Mouse (Mus musculus) left cerebral cortex, postnatal 36 days (tissue): Measurements from ENCODE around the gene Slc9a3. TPM values are rescaled to one million over a fixed set of nuclear protein-coding genes. Genes with fewer than 3 reads are reported as not detected.
A peak's percentile ranks its signal among the peaks of the same experiment; 100 is the strongest.

Source experiments
- DNase-seq, 2 experiments: peaks; one replicate each; pipeline ENCODE4 v3.0.0; 2021 to 2022; ENCODE audit warnings: low spot score in 2 of 2, mixed read lengths in 1 of 2
- intact Hi-C: fragments of 180-260 bp; cut with DNase I; formaldehyde crosslinking; loops from one replicate; pipeline ENCODE4 v1.15.1; 2025
- total RNA-seq, 2 experiments: library from RNA; stranded (reverse); gene quantifications; 2 replicates each; pipeline ENCODE4 v1.2.3; 2021

Slc9a3 gene
- total RNA-seq, 2 experiments from 2014 or later = 1.4 to 2.4 TPM

DNA sequence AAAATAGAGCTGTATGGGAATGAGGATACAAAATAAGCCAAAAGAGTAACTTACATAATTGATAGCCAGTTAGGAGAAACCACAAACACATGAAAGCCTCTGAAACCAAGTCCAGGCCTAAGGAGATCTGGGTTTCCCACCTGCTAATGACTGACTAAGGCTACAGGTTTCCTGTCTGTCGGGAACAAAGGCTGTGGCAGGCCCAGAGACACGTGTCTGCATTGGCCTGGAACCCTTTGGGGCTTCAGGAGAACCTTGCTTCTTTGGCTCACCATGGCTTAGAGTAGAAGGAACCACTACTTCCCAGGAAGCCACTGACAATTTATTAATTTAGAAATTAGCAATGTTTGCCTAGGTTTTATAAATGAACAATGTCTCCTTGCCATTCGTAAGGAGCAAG, 22.0 kb downstream of the Slc9a3 start:
- intact Hi-C loops = no loop called here
- no peak for DNase-seq

DNA sequence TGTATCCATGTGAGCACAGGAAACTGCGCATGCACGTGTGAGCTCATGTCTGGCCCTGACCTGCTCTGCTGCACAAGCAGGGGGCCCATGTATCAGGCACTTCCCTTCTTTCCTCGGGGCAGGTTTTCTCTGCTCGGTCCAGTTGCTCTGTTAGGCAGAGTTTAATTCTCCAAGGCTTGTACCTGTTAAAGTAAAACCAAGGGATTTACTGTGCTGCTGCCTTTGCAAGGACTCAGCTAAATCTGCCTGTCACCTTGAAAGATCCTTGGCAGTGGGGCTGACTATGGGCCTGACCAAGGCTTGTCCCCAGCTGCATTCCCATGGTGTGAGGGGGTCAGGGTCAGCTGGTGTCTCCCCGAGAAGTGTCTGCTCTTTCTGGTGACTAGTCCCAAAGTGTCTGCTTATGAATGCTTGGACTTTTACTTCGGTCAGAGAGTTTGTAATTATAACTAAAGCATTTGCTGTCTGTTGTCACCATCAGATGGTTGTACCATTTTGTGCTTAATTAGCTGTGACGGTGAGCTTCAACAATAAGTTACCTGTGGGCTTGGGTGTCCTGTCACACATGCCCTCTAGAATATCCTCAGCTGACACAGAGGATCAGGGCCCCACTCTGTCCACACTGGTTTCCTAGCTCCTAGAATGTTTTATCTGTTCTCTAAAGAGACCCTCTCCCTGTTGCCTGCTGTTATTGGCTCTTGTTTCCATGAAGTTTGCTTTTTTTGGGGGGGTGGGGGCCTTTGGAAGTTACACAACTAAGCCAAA, 23.0 kb downstream of the Slc9a3 start:
- intact Hi-C loops = no loop called here
- no peak for DNase-seq

DNA sequence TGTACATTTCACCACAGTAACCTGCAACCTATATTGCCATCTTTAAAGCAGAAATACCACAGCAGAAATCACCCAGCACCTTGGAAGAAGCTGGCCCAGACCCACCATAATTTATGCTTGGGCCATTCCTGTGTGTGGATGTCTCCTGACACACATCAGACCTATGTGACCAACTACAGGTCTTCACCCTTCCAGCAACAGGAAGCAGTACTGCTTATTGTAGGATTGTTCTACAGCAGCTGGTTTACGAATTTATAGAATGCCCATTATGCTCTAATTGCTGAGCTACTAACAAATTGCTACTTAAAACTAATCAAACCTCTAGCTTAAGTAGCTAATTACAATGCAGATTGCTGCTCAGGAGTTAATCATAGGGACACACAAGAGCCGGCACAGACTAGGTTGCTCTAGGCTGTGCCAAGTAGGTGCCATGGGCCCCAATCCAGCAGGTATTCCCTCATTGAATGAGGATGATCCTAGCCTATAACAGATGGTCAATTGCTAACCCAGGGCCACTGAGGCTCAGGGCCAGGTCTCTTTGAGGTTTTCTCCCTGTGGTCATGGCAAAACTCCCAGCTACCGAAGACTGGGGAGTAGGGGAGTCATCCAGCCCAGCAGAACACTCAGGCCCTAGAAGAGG, 24.8 kb downstream of the Slc9a3 start:
- no peak for DNase-seq
- intact Hi-C loops = no loop called here

DNA sequence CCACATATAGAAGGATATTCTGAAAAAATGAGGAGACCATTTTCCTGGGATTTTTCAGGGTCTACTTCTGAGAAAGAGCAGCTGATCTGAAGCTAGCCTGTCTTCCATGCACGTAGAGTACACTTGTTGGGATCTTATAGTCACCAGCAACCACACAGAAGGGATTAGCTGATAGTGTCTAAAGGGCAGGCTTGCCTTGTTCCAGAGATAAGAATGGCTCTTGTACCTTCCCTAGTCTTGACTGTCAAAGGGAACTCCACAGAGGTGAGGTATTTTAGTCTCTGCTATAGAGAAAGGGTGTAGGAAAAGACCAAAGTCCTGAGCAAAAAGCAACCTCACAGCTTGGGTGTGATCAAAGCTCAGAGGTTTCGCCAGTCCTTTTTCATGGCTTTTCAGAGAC, 26.1 kb downstream of the Slc9a3 start:
- intact Hi-C loops = no loop called here
- no peak for DNase-seq

DNA sequence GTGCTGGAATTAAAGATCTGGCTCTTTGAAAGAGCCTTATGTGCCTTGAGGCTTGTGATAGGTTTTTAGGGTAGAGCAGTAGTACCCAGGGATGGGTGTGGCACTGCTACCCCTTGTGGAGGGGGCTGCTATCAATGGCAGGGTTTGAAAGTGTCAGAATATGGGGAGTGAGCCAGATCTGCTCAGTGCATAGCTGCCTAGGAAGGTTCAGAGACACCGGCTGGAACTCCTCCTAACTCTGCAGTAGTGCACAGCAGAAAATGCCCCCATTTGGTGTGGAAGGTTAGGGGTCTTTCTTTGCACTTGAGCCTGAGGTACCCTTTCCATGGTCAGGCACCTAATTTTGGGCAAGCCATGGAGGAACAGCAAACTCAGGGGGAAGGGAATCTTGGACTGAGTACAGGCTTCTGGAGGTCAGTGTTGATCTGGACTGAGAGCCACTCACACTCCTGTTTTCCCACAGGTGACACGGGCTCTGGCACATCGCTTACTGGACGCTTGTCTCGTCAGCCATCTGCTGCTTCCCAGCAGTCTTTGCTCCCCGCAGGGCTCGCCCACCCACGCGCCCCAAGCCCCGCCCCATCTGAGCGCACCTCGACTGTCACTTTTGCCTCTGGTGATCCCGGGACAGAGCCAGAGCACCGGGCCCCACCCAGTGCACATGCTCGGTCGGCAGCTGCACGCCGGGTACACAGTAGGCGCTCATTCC, 45.2 kb downstream of the Slc9a3 start:
- intact Hi-C loops = no loop called here
- DNase-seq = peak; percentile 28 to 29

DNA sequence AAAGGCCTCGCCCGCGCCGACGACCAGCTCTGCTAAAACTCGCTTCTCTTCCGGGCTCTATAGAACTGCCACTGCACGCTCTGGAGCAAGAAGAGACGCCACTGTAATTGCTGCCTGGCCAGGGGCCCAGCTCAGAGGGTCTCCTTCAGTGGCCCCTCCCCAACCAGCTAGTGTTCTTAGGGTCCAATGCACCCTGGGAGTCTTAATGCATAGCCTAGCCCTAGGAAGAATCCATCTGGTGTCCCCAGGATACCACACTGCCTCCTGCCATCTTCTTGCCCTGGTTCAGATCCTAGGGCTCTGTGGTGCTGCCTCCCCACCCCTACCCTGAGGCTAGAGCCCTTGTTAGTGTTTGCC, 45.8 kb downstream of the Slc9a3 start:
- no peak for DNase-seq
- intact Hi-C loops = no loop called here

DNA sequence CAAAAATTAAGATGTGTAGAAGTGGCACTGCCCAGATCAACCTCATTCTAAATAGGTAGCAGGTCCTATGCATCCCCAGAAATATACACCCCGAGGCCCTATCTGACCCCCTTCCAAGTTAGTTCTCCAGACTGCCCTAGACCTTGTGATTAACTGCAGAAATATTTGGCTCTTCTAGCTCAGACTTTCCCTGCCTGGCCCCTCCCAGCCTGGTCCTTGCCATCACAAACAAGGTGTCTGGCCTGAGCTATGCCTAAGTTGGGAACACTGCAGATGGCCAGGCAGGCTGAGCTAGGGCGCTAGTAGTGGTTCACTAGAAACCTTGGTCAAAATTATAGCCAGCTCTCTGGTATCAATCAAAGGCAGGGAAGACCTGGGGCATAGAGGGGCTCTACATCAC, 46.2 kb downstream of the Slc9a3 start:
- DNase-seq = no peak
- intact Hi-C loops = no loop called here

DNA sequence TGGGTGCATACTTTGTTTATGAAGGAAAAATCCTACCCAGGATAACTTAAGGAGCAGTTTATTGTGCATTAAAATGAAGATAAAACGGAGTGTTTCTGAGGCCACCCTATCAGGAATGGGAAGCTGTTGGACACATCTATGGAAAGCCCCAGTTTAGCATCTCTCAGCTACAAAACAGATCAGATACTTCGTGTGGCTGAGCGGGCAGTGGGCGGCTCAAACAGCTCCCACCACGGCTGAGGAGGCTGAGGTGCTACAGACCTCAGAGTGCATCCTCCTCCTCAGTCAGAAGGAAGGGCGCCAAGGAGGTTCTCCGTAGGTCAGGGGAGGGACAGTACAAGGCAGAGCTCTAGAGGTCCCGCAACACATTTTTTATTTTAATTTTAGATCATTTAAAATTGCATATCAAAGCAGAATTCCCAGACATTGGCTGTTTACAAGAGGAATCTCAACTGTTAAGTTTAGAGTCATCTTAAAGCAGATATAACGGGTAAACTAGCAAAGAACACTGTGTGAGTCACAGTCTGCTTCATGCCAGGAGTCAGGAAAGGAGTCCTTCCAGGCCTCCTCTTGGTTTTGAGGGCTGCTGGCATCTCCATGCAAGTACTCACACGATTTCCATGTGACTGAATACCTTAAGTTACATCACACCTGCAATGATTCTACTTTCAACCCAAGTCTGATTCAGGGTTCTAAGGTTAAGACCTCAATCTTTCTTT, 48.3 kb downstream of the Slc9a3 start:
- peak; percentile 41 to 54 for DNase-seq
- intact Hi-C loops = no loop called here

DNA sequence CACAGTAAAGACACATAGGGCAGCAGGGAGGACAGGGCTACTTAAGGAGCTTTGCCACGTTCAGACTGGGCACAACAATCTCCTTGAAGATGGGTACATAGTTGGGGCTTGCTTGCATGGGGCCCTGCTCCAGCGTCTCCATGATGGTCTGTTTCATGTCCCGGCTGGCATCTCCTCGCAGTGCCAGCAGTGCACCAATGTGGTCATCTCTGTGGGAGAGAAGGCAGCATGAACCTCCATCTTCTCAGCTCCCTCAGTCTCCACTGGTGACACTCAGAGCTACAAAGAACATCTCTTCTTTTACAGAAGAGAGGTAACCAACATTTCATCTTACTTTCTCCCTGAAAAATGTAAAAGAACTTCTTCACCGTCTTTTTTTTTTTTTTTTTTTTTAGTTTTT, 50.8 kb downstream of the Slc9a3 start:
- intact Hi-C loops = no loop called here
- DNase-seq = no peak

DNA sequence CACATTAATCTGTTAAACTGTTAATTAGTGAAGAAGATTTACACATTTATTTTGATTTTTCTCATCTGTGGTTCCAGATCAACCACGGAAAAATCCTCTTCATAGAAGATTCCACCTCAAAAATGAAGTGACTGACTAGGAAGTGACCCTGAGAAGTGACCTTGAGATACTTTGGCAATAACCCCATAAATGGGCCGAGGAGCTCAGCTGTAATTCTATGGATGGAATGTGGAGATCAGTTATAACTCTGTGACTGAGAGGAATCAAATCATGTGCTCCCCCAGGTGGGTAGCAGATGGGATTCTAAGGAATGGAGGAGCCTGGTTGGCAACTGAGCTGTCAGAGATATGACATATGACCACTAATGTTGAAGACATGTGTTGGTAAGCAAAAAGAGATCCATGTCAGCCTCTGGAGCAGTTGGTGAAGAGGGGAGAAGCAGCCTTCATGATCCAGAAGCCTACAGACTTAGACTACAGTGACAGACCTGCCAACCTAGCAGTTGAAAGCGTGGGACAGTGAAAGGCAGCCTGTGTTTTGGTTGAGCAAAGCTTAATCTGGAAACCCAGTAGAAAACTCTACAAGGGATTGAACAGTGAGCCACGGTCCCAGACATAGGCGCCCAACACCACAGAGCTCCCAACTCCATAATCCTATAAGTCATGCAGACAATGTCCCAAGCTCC, 61.9 kb downstream of the Slc9a3 start:
- intact Hi-C loops = loop anchor here (10.0 kb wide), 1 partner anchor 228 kb away; no protein-coding TSS in a partner anchor
- no peak for DNase-seq

DNA sequence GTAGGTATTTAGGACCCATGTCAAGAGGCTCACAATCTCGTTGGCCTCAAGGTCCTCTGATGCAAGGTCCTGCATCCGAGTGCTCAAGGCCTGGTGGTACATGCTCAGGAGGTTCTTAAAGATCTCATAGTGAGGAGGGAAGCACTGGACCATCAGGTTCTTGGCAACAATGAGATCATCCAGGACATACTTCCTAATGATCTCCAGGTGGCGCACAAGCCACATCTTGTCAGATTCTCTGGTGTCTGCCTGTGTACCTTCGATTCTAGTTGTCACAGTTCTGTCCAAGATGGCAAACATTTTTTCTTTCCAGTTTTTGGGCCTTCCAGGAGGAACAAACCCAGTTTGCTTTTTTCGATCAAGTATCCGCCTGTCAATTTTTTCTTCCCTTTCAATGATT, 71.4 kb downstream of the Slc9a3 start:
- intact Hi-C loops = loop anchor here (5.0 kb wide), 1 partner anchor 110 kb away; no protein-coding TSS in a partner anchor
- DNase-seq = no peak

DNA sequence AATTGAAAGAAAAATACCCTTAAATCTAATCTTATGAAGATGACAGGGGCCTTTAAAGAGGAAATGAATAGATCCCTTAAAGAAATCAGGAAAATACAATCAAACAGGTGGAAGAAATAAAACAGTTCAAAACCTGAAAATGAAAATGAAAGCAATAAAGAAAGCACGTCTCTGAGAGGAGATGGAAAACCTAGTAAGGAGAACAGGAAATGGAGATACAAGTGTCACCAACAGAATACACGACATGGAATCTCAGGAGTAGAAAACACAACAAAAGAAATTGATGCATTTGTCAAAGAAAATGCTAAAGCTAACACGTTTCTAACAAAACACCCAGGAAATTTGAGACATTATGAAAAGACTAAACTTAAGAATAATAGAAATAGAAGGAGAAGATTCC, 75.2 kb downstream of the Slc9a3 start:
- no peak for DNase-seq
- intact Hi-C loops = no loop called here

DNA sequence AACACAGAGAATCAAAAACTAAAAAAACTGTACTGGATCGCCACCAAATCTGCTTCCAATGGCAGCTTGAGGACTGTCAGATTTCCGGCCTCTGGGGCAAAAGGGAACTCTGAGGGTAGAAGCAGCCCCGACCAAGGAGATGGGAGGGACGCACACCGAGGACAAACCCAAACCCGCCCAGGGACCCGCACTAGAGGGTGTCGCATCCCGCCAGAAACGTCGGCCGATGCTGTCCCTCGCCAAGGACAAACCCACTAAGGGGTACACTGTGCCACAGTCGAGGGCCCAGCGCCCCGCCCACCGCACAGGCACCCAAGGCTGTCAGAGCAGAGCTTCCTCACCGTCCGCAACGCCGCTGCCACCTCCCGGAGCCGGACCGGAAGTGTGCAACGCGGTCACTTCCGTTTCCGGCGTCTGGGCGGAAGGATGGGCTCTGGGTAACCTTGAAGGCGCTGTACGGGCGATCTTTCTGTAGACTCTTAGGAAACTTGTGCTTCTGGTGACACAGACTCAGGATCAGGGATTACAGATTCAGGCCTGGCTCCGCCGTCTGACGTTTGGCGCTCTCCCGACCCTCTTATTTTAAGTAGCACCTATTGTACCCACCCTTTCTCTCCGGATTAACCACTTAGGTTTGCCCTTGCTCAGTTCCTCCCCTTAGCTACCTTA, 87.2 kb downstream of the Slc9a3 start, which contains the start of gene Exoc3:
Exoc3 (minus strand) TSS at position 416 of the 669 bp plus-strand sequence.
- DNase-seq = peak; percentile 92 to 93
- intact Hi-C loops = loop anchor here (5.0 kb wide), 1 partner anchor 94 kb away; no protein-coding TSS in a partner anchor

DNA sequence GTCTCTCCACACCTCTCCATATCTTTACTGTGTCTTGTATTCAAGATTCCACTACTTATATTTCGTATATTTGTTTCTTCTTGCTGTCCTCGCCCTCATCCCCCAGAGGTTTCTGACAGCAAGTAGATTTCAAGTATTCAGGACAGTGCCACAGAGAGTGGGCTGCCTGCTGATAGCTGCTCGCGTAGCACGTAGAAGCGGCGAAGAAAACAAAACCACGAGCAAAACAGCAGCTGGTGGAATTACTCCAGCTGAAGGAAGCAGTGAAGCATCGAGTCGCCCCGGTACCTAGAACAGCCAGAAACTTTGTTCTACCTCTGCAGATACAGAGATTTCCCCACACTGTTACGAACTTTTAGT, 87.7 kb downstream of the Slc9a3 start:
- no peak for DNase-seq
- intact Hi-C loops = loop anchor here (5.0 kb wide), 1 partner anchor 93 kb away; no protein-coding TSS in a partner anchor

DNA sequence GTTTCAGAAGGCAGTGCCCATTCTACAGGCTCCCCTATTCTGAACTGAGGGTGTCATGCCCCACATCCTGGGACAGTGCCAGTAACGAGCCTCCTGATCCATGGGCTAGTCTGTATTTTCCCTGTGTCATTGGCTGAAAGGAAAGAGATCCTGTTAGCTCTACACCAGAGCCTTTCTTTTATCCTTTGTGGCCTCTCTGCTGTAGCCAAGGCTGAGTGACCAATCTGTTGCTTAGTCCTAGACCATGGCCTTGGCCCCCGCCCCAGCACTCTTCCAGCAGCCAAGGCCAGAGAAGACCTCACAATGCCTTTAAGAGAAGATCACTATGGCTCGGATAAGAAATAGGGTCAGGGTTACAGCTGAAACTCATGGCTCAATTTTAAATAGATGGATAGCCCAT, 97.2 kb downstream of the Slc9a3 start:
- DNase-seq = no peak
- intact Hi-C loops = no loop called here
